Mouse (Mus musculus) liver, embryonic 14.5 days (tissue): ENCODE measurements around the gene Igf1r.

Source experiments
- CTCF ChIP-seq: IDR thresholded peaks from 2 replicates; pipeline ENCODE4 v1.5.1; 2016; ENCODE audit warnings: antibody characterized with exemption, low read depth, control low read depth
- EP300 ChIP-seq: IDR thresholded peaks from 2 replicates; pipeline ENCODE4 v1.6.1; 2016; ENCODE audit warnings: antibody characterized with exemption, low read depth

GRCm38 (mm10) chr7:68232521-68232920 is 279.9 kb downstream of the Igf1r start:
- TF ChIP-seq CTCF: no peak
- no peak for TF ChIP-seq EP300
